Mouse (Mus musculus) testis, postnatal 10 days (tissue): ENCODE results near the gene Atp6v0a2.
"Not testable (repeated sequence)": the region's sequence is repeated elsewhere in the genome, so short reads cannot be mapped to it uniquely, and the experiment has no call there.

Experiments used
- DNase-seq: peaks from one replicate; pipeline ENCODE4 v3.0.0; 2021; ENCODE audit warnings: low spot score

The Atp6v0a2 gene

GRCm38 (mm10) chr5:124628448-124629363 lies at the start of gene Atp6v0a2:
TSS of gene Atp6v0a2 (plus strand) at chr5:124628576.
- peak; percentile 99 for DNase-seq

GRCm38 (mm10) chr5:124578633-124579317 lies 49.6 kb upstream of the Atp6v0a2 start, which contains the start of the genes Eif2b1 and Gtf2h3:
TSS of gene Eif2b1 (minus strand) at chr5:124579131.
TSS of gene Gtf2h3 (plus strand) at chr5:124579140.
- DNase-seq, result peak; percentile 97

DNA sequence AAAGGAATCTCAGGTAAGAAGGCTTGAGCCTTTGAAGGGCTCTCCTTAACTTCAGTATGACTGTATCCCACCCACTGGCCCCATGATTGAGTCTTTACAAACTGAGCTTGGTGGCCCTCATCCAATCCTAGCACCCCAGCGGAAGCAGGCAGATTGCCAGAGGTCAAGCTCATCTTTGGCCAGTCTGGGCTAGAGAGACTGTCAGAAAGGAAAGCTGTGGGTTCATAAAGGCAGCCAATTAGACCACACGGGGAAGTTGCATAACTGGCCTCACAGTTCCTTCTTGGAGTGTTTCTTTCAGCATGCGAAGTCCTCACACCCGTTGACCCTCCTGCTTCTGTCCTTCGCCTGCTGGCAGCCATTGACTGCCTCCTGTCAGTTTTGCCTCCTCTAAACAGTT lies 45.9 kb upstream of the Atp6v0a2 start:
- no peak for DNase-seq

- DNase-seq, result no peak
Measured at GRCm38 (mm10) chr5:124592768-124593167, 35.6 kb upstream of the Atp6v0a2 start.

DNA sequence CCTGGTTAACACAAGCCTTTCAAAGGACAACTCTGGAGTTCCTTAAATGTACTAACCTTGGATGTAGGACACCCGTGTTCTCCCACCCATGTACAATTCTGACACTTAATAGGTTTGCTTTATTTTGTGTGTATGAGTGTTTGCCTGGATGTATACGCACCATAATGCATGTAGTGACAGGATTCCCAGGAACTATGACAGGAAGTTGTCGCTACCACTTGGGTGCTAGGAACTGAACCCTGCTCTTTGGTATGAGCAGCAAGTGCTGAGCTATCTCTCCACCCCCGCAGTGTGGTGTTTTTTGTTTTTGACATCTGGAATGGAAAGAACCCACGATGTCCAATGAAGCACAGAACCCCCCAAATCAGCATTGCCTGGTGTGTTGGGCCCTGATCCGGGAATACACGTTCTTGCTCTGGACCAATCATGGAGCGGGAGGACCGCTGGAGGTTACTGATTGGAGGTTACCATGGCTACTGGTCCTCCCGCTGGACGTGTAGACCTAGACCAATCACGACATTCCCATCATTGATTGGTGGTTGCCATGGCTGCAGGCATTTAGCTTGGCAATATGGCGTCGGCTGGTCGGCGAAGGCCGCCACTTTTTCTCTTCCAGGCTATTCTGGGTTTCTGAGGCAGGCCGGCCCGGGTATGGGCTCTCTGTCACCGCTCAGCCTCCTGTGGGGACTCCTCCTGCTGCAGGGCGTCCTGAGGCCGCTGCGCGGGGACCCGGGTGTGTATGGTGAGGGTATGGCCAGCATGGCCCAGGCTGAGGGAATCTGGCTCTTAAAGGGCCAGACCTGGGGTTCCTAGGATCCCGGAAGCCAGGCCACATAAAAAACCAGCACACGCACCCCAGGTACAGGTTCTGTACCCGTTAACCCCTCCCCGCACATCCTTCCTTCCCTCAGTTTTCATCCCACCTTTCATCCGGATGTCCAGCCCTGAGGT lies 29.9 kb upstream of the Atp6v0a2 start:
- peak; percentile 94 for DNase-seq

- DNase-seq, result not testable (repeated sequence)
Measured at GRCm38 (mm10) chr5:124599726-124600125, 28.6 kb upstream of the Atp6v0a2 start.

DNA sequence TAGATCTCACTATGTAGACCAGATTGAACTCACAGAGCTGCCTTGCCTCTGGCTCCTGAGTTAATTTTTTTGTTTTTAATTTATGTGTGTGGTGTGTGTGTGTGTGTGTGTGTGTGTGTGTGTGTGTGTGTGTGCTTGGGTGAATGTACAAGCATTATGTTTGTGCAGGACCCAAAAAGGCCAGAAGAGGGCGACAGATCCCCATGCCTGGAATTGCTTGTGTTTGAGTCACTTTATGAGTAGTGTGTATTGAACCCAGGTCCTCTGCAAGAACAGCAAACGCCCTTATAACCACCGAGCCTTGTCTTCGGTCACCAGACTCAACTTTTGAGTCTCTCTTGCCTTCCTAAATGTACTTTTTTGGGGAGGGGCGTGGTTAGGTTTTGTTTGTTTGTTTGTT lies 26.0 kb upstream of the Atp6v0a2 start:
- peak; percentile 71 for DNase-seq

GRCm38 (mm10) chr5:124604296-124604695 lies 24.1 kb upstream of the Atp6v0a2 start:
- DNase-seq, result no peak

GRCm38 (mm10) chr5:124605041-124605622 lies 23.2 kb upstream of the Atp6v0a2 start:
- DNase-seq, result no peak

DNA sequence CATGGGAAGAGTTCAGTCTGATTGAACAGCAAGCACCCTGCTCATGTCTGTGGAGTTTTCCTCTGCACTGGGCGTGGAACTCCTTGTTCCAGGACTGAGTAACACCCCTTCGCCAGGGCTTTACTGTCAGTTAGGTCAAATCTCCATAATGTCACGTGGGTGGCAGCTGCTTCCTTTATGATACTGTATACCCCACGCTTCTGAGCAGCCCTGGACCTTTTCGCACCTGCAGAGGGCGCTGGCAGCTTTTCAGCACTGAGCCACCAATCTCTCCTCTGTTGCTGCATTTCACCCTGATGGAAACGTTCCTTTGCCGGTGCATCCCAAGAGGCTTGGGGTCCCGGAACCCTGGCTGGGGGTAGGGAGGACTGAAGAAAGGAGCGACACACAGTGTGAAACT lies 17.4 kb upstream of the Atp6v0a2 start:
- DNase-seq, result no peak

DNA sequence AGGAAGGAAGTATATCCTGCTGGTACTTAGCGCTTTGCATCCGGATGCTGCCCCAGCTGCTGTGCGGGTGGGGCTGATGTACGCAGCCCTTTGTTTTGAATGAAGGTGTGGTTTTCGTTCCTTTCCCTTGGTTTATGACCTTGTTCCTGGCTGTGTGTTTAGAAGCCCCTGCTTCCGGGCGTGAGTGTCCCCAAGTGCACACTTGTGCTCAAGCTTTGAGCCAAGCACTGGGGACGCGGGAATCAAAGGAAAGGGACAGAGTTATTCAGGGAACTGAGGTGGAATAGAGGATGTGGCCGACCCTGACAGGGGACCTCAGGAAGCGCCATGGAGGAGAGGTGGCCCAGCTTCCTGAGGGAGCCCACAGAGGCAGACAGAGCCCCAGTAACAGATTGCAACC lies 13.7 kb upstream of the Atp6v0a2 start:
- no peak for DNase-seq

DNA sequence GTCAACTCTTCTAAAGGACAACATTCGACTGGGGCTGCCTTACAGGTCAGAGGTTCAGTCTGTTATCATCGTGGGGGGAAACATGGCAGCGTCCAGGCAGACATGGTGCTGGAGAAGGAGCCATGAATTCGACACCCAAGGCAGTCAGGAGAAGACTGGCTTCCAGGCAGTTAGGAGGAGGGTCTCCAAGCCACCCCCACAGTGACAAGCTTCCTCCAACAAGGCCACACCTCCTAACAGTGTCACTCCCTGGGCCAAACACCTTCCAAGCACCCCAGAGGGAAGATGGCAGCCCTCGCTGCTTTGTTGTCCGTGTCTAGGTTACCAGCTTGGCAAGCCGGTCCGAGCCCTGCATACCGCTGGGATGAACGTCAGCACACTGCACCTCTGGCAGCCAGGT lies 9.7 kb upstream of the Atp6v0a2 start:
- DNase-seq, result no peak

DNA sequence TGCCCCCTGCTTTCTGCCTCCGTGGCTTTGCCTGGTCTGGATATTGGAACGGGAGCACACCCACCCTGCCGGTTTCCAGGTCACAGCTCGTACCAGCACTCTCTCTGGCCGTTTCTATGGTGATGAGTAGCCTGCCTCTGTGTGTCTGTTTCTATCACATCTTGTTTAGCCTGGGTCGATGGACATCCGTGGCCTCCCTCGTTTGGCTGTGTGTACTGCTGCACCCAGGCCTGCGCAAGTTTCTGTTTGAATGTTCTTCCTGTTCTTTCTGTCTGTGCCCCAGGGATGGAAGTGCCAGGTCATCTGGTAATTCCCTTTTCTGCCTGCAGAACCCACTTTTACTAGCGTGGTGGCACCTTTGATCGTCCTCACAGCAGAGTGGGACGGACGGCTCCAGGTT lies 7.0 kb upstream of the Atp6v0a2 start:
- no peak for DNase-seq

- DNase-seq, result no peak
Measured at GRCm38 (mm10) chr5:124622890-124623289, 5.5 kb upstream of the Atp6v0a2 start.

GRCm38 (mm10) chr5:124624291-124624690 lies 4.1 kb upstream of the Atp6v0a2 start:
- DNase-seq, result no peak

DNA sequence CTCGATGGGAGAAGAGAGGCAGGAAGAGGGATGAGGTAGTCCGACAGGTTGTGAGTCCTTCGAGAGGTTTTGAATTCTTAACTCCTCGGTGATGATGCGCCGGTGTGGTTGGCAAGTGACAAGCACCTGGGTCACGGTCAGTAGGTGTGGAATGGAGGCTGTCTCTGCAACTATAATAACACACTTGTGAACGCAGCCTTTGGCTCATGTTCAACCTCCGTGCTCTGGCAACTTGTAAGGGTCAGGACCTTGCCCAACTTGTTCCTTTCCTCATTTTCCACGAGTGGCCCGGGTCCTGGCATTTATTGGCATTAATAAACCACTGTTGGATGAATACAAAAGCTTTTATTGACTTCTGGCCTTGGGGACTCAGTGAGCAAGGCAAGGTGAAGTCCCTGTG lies 1.3 kb downstream of the Atp6v0a2 start:
- no peak for DNase-seq

GRCm38 (mm10) chr5:124631685-124632084 lies 3.3 kb downstream of the Atp6v0a2 start:
- no peak for DNase-seq

- no peak for DNase-seq
Measured at GRCm38 (mm10) chr5:124632461-124632860, 4.1 kb downstream of the Atp6v0a2 start.

DNA sequence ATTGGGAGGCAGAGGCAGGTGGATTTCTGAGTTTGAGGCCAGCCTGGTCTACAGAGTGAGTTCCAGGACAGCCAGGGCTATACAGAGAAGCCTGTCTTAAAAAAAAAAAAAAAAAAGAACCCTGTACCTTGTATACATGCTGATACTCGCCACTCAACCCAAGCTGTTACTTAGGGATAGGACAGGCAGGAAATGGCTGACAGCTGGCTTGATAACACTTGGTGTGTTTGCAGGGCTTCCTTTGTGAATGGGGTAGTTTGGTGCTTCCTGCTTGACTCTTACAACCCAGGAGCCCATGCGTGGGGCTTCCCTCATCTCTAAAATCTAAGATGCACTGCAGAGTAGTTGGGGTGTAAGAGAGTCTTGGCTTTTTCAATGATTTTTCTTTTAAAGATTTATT lies 5.0 kb downstream of the Atp6v0a2 start:
- no peak for DNase-seq

- peak; percentile 60 for DNase-seq
Measured at GRCm38 (mm10) chr5:124635068-124635467, 6.7 kb downstream of the Atp6v0a2 start.

DNA sequence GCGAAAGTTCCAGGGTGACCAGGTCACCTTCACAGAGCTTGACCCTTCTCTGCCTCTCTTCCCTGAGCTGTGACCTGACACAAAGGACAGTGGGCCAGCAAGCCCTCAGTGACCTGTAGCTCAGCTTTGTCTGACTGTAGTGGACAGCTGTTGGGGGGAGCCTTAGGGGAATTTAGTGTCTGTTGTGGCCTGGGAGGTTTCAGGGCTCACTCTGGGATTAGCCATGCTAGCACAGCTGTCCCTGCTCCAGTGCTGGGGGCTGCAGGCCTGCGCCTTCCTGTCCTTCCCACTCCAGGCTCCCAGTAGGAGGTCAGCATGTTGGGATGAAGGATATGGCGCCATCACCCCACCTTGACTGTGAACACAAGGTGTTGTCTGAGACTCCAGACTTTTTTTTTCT lies 7.8 kb downstream of the Atp6v0a2 start:
- DNase-seq, result no peak

DNA sequence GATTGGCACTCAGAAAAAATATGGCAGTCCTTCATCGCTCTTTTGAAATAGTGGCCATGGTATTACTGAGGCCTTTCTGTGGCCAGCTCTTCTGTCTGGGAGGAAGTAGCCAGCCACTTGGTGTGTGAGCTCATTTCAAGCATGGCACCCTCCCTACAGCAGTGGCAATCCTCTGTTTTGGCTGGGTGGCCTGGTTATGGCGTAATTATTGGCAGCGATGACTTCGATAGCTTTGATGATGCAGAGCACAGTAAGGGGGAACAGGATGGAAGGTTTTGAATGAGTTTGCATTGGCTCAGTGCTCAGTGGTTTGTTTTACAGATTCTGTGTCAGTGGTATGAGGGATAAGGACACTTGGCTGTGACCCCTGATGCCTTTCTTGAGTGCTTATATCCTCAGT lies 8.3 kb downstream of the Atp6v0a2 start:
- DNase-seq, result no peak
